Mouse (Mus musculus) liver, embryonic 14 days (tissue): Measurements from ENCODE around the gene Usp36. TPM values are rescaled to one million over a fixed set of nuclear protein-coding genes. Genes with fewer than 3 reads are reported as not detected.

ENCODE experiments used
- polyA plus RNA-seq: library from polyadenylated mRNA; depleted of rRNA; stranded (reverse); fragments of >200 nt; gene quantifications from 2 replicates; pipeline ENCODE4 v1.2.3, GENCODE M21; 2012; rRNA removed

The Usp36 gene
- 4.5 and 5.5 TPM in 2 replicates for polyA plus RNA-seq

GRCm38 (mm10) chr11:118289999-118290889, at the start of gene Usp36:
TSS of gene Usp36 (minus strand) at chr11:118290244.

DNA sequence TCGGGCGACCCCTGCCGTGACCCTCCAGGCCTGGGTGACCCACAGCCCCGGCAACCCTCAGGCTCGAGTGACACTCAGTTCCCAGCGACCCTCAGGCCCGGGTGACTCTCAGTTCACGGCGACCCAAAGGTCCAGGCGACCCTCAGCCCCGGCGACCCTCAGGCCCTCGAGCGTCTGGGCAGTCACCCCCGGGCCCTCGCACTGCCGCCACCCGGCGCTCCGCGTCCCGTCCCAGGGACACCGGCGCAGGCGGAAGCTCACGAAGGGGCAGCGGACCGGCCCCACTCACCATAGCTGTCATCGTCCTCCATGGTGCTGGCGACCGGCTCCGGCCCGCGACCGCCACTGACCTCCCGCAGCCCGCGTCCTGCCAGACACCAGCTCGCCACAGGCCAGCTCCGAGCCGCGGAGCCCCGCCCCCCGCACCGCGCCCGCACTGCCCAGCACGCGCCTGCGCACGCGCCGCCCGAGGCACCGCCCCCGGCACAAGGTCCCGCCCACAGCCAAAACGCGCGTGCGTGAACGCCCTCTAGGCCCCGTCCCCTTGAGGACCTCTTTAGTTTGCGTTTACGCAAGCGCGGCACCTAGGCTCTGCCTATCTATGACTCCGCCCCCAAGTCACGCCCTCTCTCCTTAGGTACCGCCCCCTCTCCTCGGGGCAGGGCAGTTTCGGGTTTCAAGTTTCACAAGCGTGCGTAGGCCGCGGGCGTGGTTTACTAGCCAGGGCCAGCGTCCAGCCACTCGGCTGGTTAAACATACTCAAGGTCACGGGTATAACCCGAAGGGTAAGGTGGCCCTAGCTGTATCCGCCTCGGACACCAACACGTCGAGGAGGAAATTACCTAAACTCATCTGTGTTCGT, 41.7 kb downstream of the Usp36 start, which contains the start of gene Cyth1:
Gene Cyth1, minus strand, starts transcription at position 443 of the 862 bp plus-strand sequence.

Other genes starting within 250 kb of the Usp36 start
- 0.03 and 0.05 TPM in 2 replicates for gene Dnah17, start 159.6 kb downstream of the Usp36 start, polyA plus RNA-seq
- 2.6 and 3.2 TPM in 2 replicates for gene Cyth1, start 41.7 kb downstream of the Usp36 start, polyA plus RNA-seq
- gene Cep295nl, start 52.3 kb upstream of the Usp36 start, polyA plus RNA-seq: 0.05 TPM in 1 of 2 replicates, not detected in the other
- 3.8 and 4.2 TPM in 2 replicates for gene Timp2, start 65.5 kb upstream of the Usp36 start, polyA plus RNA-seq
- gene Lgals3bp, start 111.8 kb upstream of the Usp36 start, polyA plus RNA-seq: 40.7 and 45.2 TPM in 2 replicates
- 7.1 and 8.4 TPM in 2 replicates for gene Cant1, start 128.8 kb upstream of the Usp36 start, polyA plus RNA-seq
- gene C1qtnf1, start 138.0 kb upstream of the Usp36 start, polyA plus RNA-seq: 0.84 and 0.92 TPM in 2 replicates
- 3.8 and 4.8 TPM in 2 replicates for gene Engase, start 186.6 kb upstream of the Usp36 start, polyA plus RNA-seq